Mouse (Mus musculus): ENCODE measurements around the gene Gm9573. TPM values are rescaled to one million over a fixed set of nuclear protein-coding genes. Genes with fewer than 3 reads are reported as not detected.

The Gm9573 gene
- polyA plus RNA-seq, 1 experiment from 2014 or later: not detected

DNA sequence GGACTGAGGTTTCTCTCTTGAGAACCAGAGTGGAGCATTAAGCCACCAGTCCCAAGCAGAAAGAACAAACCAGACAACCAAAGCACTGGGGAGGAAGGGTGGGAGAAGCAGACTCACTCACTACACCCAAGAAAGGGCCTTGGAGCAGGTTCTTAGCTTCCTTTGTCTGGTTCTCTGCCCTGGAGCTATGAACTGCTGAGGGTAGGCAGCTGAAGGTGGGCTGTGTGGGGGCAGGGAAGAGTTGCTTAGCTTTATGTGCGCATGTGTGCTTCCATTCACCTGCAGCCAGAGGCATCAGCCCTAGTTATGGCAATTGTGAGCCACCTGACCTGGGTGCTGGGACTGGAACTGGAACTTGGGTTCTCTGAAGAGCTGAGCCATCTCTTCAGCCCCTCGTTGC, 26.6 kb upstream of the Gm9573 start:
- H3K36me3 ChIP-seq (ENCODE audit: control insufficient read depth, insufficient read depth, low read length): no peaks in the 10 kb centered on the region
- H3K4me3 ChIP-seq (ENCODE audit: low read depth, low read length): no peak overlapping the region
- H3K9ac ChIP-seq (ENCODE audit: low read depth, low read length): no peak overlapping the region
- H3K27me3 ChIP-seq (ENCODE audit: control insufficient read depth, insufficient read depth, low read length): no peaks in the 10 kb centered on the region
- H3K4me1 ChIP-seq (replicated peaks; ENCODE audit: control insufficient read depth, insufficient read depth, low read length): no peaks in the 10 kb centered on the region
- WGBS: 90% methylated on average over 2 of the region's 2 CpGs
- no peak overlapping the region for H3K27ac ChIP-seq (ENCODE audit: low read depth, low read length)
- ATAC-seq (ENCODE audit: low FRiP score): no peak
- H3K9me3 ChIP-seq (ENCODE audit: control insufficient read depth, low read length): no peaks in the 10 kb centered on the region
- H3K4me2 ChIP-seq (replicated peaks; ENCODE audit: low read depth, low read length): no peak overlapping the region
- DNase-seq (ENCODE audit: low spot score): no peak

DNA sequence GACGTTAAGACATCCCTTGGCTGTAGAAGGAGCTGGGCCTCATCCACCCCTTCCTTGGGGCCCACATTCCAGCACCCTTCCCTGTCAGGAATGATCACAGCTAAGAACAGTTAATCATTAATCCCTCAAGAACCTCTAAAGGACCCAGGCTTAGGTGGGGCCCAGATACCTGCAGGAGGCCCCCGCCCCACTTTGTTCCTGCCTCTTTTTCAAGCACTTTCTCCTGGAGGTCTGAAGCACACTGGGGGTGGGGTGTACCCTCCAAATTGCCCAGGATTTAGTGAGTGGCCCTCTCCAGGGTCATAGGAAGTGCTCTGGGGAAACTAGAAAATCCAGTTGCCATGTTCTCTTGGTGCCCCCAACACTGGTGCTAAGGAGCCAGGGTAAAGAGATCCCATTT, 23.0 kb upstream of the Gm9573 start:
- H3K27ac ChIP-seq (ENCODE audit: low read depth, low read length): no peak overlapping the region
- 72% methylated on average over 2 of the region's 2 CpGs for WGBS
- H3K4me1 ChIP-seq (replicated peaks; ENCODE audit: control insufficient read depth, insufficient read depth, low read length): no peaks in the 10 kb centered on the region
- H3K9me3 ChIP-seq (ENCODE audit: control insufficient read depth, low read length): no peaks in the 10 kb centered on the region
- H3K27me3 ChIP-seq (ENCODE audit: control insufficient read depth, insufficient read depth, low read length): no peaks in the 10 kb centered on the region
- no peak for ATAC-seq (ENCODE audit: low FRiP score)
- no peak for DNase-seq (ENCODE audit: low spot score)
- H3K36me3 ChIP-seq (ENCODE audit: control insufficient read depth, insufficient read depth, low read length): no peaks in the 10 kb centered on the region
- no peak overlapping the region for H3K4me2 ChIP-seq (replicated peaks; ENCODE audit: low read depth, low read length)
- no peak overlapping the region for H3K4me3 ChIP-seq (ENCODE audit: low read depth, low read length)
- no peak overlapping the region for H3K9ac ChIP-seq (ENCODE audit: low read depth, low read length)

DNA sequence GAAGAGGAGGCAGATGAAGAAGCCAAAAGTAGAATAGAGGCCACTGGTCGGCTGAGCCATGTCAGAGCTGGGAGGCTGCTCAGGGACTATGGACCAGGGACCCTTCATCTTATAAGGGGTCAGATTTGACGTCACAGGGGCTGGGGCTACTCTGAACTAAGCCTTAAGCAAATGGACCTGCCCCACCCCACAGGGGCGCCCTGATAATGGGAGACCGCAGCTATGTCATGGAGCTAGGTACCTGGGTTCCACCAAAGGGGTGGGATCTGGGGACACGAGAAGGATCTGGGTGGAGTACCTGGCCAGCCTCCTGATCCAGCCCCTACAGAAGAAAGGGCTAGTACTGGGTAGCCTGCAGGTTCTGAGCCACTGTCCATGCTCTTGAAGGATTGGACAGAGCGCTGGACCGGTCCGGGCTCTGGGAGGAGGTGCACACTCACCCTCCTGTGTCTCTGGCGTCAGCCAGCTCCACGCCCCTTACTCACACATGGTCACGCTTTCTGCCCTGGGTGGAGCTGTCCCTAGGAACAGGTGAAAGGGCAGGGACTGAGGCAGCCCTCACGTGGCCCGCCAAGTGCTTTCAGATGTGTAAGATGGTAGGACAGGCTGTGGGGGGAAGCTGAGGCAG, 17.3 kb upstream of the Gm9573 start, which contains the start of gene Mucl3:
Mucl3 (minus strand) TSS at position 87 of the 628 bp plus-strand sequence.
- H3K4me2 ChIP-seq (replicated peaks; ENCODE audit: low read depth, low read length): no peak within 1 kb of the TSS
- H3K27me3 ChIP-seq (ENCODE audit: control insufficient read depth, insufficient read depth, low read length): no peaks in the 10 kb centered on the region
- no peaks in the 10 kb centered on the region for H3K36me3 ChIP-seq (ENCODE audit: control insufficient read depth, insufficient read depth, low read length)
- H3K9ac ChIP-seq (ENCODE audit: low read depth, low read length): no peak within 1 kb of the TSS
- H3K27ac ChIP-seq (ENCODE audit: low read depth, low read length): no peak within 1 kb of the TSS
- ATAC-seq (ENCODE audit: low FRiP score) (no peak), DNase-seq (ENCODE audit: low spot score) (no peak)
- no peak within 1 kb of the TSS for H3K4me3 ChIP-seq (ENCODE audit: low read depth, low read length)
- H3K9me3 ChIP-seq (ENCODE audit: control insufficient read depth, low read length): no peaks in the 10 kb centered on the region
- WGBS: 75% methylated on average over 13 of the region's 13 CpGs
- H3K4me1 ChIP-seq (replicated peaks; ENCODE audit: control insufficient read depth, insufficient read depth, low read length): no peaks in the 10 kb centered on the region

DNA sequence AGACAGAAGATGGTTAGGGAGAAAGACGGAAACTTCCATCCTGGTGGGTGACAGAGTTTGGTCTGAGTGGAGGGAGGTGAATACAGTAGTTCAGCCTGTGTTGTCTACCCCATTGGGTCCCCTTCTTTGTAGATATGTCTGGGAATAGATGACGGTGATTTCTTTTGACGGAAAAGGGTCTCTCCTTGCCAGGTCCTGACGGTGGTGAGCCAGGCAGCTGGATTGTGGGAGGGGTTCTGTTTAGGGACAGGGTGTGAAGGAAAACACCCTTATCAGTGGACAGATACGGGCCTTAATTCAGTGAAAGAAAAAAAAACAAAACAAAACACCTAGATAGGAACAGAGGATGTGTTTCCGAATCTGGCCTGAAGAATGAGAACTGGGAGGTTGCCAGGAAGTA, 12.9 kb upstream of the Gm9573 start:
- Histone ChIP-seq H3K4me2 (replicated peaks; ENCODE audit: low read depth, low read length) (no peak overlapping the region), H3K4me3 (ENCODE audit: low read depth, low read length) (no peak overlapping the region), H3K36me3 (ENCODE audit: control insufficient read depth, insufficient read depth, low read length) (no peaks in the 10 kb centered on the region), H3K9me3 (ENCODE audit: control insufficient read depth, low read length) (no peaks in the 10 kb centered on the region), H3K9ac (ENCODE audit: low read depth, low read length) (no peak overlapping the region), H3K27me3 (ENCODE audit: control insufficient read depth, insufficient read depth, low read length) (no peaks in the 10 kb centered on the region), H3K27ac (ENCODE audit: low read depth, low read length) (no peak overlapping the region), H3K4me1 (replicated peaks; ENCODE audit: control insufficient read depth, insufficient read depth, low read length) (0 out of 2 replicates have a peak, but pooled peaks cover 2% of the 10 kb centered on the region)
- ATAC-seq (ENCODE audit: low FRiP score) (no peak), DNase-seq (ENCODE audit: low spot score) (no peak)
- 82% methylated on average over 6 of the region's 6 CpGs for WGBS

DNA sequence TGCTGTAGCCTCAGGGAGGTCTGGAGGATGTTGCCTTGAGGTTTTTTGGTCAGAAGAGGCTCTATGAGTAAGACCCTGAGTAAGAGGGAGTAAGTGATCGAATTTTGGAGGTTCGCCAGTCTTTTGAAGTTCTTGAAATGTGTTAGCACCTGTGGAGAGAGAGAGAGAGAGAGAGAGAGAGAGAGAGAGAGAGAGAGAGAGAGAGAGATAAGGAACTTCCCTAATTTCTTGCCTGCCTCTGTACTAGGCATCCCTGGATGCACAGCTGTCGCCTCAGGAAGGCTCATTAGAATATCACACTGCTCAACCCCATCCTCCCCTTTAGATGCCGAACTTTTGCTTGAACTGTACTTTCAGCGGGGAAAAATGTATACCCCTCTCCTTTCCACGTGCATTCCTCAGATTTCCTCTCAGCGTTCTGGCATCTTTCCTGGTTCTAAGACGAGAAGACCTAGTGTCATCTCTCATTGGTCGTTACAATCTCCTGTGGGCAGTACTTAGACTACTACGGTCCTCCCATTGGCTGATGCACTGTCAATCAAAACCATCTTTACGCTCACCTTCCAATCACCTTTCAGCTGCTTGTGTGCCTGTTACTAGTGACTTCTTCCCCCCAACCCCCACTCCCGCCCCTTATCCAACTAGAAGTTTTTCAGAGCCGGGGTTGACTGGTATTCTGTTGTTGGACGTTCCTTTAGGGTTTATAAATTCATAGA, 12.2 kb upstream of the Gm9573 start:
- no peak overlapping the region for H3K9ac ChIP-seq (ENCODE audit: low read depth, low read length)
- no peaks in the 10 kb centered on the region for H3K9me3 ChIP-seq (ENCODE audit: control insufficient read depth, low read length)
- no peak overlapping the region for H3K4me3 ChIP-seq (ENCODE audit: low read depth, low read length)
- 0 out of 2 replicates have a peak, but pooled peaks cover 2% of the 10 kb centered on the region for H3K4me1 ChIP-seq (replicated peaks; ENCODE audit: control insufficient read depth, insufficient read depth, low read length)
- peak; percentile 78 for DNase-seq (ENCODE audit: low spot score)
- no peaks in the 10 kb centered on the region for H3K36me3 ChIP-seq (ENCODE audit: control insufficient read depth, insufficient read depth, low read length)
- H3K27me3 ChIP-seq (ENCODE audit: control insufficient read depth, insufficient read depth, low read length): no peaks in the 10 kb centered on the region
- no peak overlapping the region for H3K4me2 ChIP-seq (replicated peaks; ENCODE audit: low read depth, low read length)
- ATAC-seq (ENCODE audit: low FRiP score): peak; percentile 76
- 24% methylated on average over 14 of the region's 14 CpGs for WGBS
- H3K27ac ChIP-seq (ENCODE audit: low read depth, low read length): no peak overlapping the region

DNA sequence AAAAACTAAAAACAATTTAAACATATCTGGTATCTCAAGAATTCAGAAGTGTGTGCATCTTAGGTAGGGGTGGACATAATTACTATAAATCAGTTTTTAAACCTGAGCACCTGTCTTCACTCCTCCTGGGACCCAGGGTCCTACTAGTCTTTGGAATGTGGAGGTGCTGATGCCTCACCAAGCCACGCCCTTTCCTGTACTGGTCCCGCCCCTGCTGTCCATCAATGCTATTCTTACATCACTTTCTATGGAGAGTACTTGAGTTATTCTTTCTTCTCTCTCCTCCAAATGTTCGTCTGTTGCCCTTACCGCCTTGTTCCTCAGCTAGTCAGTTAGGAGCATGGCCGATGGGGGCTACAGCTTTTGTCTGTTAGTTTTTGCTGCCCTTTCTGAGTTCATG, 9.9 kb upstream of the Gm9573 start:
- Histone ChIP-seq H3K4me2 (replicated peaks; ENCODE audit: low read depth, low read length) (no peak overlapping the region), H3K4me3 (ENCODE audit: low read depth, low read length) (no peak overlapping the region), H3K27ac (ENCODE audit: low read depth, low read length) (no peak overlapping the region), H3K36me3 (ENCODE audit: control insufficient read depth, insufficient read depth, low read length) (no peaks in the 10 kb centered on the region), H3K9me3 (ENCODE audit: control insufficient read depth, low read length) (no peaks in the 10 kb centered on the region), H3K27me3 (ENCODE audit: control insufficient read depth, insufficient read depth, low read length) (no peaks in the 10 kb centered on the region), H3K9ac (ENCODE audit: low read depth, low read length) (no peak overlapping the region), H3K4me1 (replicated peaks; ENCODE audit: control insufficient read depth, insufficient read depth, low read length) (0 out of 2 replicates have a peak, but pooled peaks cover 2% of the 10 kb centered on the region)
- DNase-seq (ENCODE audit: low spot score): peak; percentile 42
- ATAC-seq (ENCODE audit: low FRiP score): no peak
- whole genome bisulfite sequencing: 43% methylated on average over 5 of the region's 5 CpGs

DNA sequence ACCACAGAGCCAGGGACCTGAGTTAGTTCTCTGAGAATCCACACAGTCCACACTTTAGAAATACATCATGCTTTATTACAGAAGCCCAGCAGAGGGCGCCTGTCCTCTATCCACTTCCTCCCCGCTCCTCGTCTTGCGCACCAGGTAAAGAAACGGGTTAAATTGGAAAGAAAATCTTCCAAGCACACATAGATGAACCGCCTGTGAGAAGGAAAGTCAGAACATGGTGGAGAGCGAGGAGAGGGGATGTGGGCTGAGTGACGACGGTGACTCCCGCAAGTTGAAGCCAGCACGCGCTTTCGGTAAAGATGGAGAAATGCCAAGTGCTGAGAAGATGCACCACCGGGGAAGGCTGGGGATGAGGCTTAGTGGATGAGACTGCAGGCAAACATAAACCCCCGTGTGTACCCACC, 9.3 kb upstream of the Gm9573 start:
- ATAC-seq (ENCODE audit: low FRiP score): peak; percentile 53; the same call in 1 of the 2 replicates
- WGBS: 3% methylated on average over 15 of the region's 15 CpGs

DNA sequence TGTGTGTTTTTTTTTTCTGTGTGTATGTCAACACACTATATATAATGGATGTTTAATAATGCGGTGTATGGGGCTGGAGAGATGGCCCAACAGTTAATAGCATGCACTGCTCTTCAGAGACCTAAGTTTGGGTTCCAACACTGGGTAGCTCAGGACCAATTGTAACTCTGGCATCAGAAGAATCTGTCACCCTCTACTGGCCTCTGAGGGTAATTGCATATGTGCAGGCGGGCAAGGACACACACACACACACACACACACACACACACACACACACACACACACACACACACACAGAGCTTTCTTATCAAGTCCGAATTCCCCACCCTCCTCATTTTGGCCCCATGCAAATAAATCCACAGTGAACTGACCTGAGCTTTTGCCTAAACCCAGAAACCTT, 8.8 kb upstream of the Gm9573 start:
- Histone ChIP-seq H3K4me3 (ENCODE audit: low read depth, low read length) (no peak overlapping the region), H3K4me2 (replicated peaks; ENCODE audit: low read depth, low read length) (no peak overlapping the region), H3K4me1 (replicated peaks; ENCODE audit: control insufficient read depth, insufficient read depth, low read length) (0 out of 2 replicates have a peak, but pooled peaks cover 2% of the 10 kb centered on the region), H3K36me3 (ENCODE audit: control insufficient read depth, insufficient read depth, low read length) (no peaks in the 10 kb centered on the region), H3K9ac (ENCODE audit: low read depth, low read length) (no peak overlapping the region), H3K27me3 (ENCODE audit: control insufficient read depth, insufficient read depth, low read length) (no peaks in the 10 kb centered on the region), H3K27ac (ENCODE audit: low read depth, low read length) (no peak overlapping the region), H3K9me3 (ENCODE audit: control insufficient read depth, low read length) (no peaks in the 10 kb centered on the region)
- peak; percentile 7 for DNase-seq (ENCODE audit: low spot score)
- 82% methylated on average over 3 of the region's 3 CpGs for WGBS
- ATAC-seq (ENCODE audit: low FRiP score): no peak

More for the DNA sequence above, 9.3 kb upstream of the Gm9573 start:
- Histone ChIP-seq H3K27ac (ENCODE audit: low read depth, low read length) (no peak overlapping the region), H3K4me2 (replicated peaks; ENCODE audit: low read depth, low read length) (peak overlapping the region; percentile 42), H3K9ac (ENCODE audit: low read depth, low read length) (no peak overlapping the region), H3K9me3 (ENCODE audit: control insufficient read depth, low read length) (no peaks in the 10 kb centered on the region), H3K4me1 (replicated peaks; ENCODE audit: control insufficient read depth, insufficient read depth, low read length) (0 out of 2 replicates have a peak, but pooled peaks cover 2% of the 10 kb centered on the region), H3K36me3 (ENCODE audit: control insufficient read depth, insufficient read depth, low read length) (no peaks in the 10 kb centered on the region), H3K4me3 (ENCODE audit: low read depth, low read length) (peak overlapping the region; percentile 26), H3K27me3 (ENCODE audit: control insufficient read depth, insufficient read depth, low read length) (no peaks in the 10 kb centered on the region)
- DNase-seq (ENCODE audit: low spot score): peak; percentile 87

DNA sequence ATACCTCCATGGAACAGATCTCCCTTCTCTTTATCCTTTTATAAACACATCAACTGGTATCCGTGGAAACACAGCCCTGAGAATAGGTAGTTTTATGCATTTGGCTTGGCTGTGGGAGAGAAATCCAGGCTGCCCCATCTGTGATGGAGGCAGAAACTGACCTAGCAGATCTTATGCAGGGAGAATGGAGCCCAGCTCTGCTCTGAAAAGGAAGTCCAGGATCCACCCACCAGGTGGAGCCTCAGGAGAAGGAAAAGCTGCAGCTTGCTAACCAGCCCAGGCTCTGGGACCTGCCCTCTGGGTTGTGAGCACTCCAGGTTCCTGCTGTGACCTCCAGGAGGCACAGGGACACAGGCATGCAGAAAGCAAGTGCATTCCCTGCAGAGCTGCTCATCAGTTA, 7.6 kb upstream of the Gm9573 start:
- peak; percentile 27 for DNase-seq (ENCODE audit: low spot score)
- no peak for ATAC-seq (ENCODE audit: low FRiP score)
- H3K4me3 ChIP-seq (ENCODE audit: low read depth, low read length): no peak overlapping the region
- no peaks in the 10 kb centered on the region for H3K27me3 ChIP-seq (ENCODE audit: control insufficient read depth, insufficient read depth, low read length)
- H3K27ac ChIP-seq (ENCODE audit: low read depth, low read length): no peak overlapping the region
- H3K4me2 ChIP-seq (replicated peaks; ENCODE audit: low read depth, low read length): no peak overlapping the region
- H3K9me3 ChIP-seq (ENCODE audit: control insufficient read depth, low read length): no peaks in the 10 kb centered on the region
- 0 out of 2 replicates have a peak, but pooled peaks cover 2% of the 10 kb centered on the region for H3K4me1 ChIP-seq (replicated peaks; ENCODE audit: control insufficient read depth, insufficient read depth, low read length)
- H3K36me3 ChIP-seq (ENCODE audit: control insufficient read depth, insufficient read depth, low read length): no peaks in the 10 kb centered on the region
- 19% methylated on average over 1 of the region's 1 CpGs for WGBS
- no peak overlapping the region for H3K9ac ChIP-seq (ENCODE audit: low read depth, low read length)
